Mouse (Mus musculus): ENCODE measurements around the gene 1700028P14Rik. TPM values are rescaled to one million over a fixed set of nuclear protein-coding genes. Genes with fewer than 3 reads are reported as not detected.

Gene 1700028P14Rik
- not detected in 2 replicates for polyA plus RNA-seq (2012; ENCODE audit: low replicate concordance)

DNA sequence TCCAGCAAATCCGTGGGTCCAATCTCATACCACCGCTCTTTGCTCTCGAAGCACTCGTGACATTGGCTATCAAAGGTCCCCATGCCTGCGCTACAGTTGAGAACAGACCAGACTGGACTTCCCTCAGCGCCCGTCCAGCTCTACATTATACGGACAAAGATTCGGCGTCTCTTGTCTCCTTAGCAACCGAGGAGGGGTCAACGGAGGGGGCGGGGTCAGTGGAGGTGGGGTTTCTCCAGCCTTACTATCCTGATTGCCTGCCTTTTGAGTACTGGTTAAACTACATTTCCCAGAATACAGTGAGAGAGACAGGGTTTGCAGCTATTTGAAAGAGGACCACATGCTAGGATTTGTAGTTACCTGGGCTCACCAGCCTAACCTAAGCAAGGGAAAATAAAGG, at the start of gene 1700028P14Rik:
1700028P14Rik (minus strand) TSS at position 169 of the 400 bp plus-strand sequence.

DNA sequence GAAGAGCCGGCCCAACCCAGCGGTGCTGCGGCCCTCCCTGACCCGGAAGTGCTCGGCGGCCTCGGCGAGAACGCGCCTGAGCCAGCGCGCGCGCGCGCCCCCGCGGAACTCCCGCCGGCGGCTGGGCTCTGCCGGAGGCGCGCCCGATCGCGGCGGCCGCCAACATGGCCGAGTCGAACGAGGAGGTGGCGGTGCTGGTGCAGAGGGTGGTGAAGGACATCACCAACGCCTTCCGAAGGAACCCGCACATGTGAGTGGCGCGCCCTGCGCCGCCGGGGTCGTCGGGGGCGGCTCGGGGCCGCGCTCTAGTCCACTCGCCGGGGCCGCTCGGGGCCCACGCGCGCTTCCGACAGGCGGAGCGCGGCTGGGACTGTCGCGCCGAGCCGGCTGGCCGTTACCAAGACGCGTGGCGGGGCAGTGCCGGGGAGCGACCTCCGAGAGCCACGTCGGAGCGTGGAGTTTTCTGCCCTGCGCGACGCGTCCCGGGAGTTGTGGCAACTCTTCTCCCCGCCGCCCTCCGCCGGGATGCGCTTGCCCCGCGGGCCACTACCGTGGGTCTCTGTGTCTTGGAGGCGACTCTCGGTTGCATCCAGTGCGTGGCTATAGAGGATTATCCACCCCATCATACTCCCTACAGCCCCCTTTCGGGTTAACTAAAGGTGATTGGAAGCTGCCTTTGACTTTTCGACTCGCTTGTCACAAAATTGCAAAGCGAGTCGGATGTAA, 34.8 kb upstream of the 1700028P14Rik start, which contains the start of gene Ptar1:
Ptar1 (plus strand) TSS at position 134 of the 726 bp plus-strand sequence.

Other genes with a start within 250 kb of the 1700028P14Rik start
- gene Mamdc2, start 204.4 kb downstream of the 1700028P14Rik start, polyA plus RNA-seq (2012; ENCODE audit: low replicate concordance), result not detected in 2 replicates
- 0.29 and 0.97 TPM in 2 replicates for gene Ptar1, start 34.6 kb upstream of the 1700028P14Rik start, polyA plus RNA-seq (2012; ENCODE audit: low replicate concordance)
- 0.55 and 0.70 TPM in 2 replicates for gene Apba1, start 106.1 kb upstream of the 1700028P14Rik start, polyA plus RNA-seq (2012; ENCODE audit: low replicate concordance)